Mouse (Mus musculus) adrenal gland, postnatal 0 days (tissue): ENCODE data around the gene C1ql4. TPM values are rescaled to one million over a fixed set of nuclear protein-coding genes. Genes with fewer than 3 reads are reported as not detected.

ENCODE experiments used
- microRNA-seq: library from miRNA; unstranded; fragments of <30 nt; microRNA quantifications from one replicate; pipeline ENCODE4, GENCODE M21; 2016; ENCODE audit warnings: borderline replicate concordance; ENCODE audit not compliant: insufficient number of aligned reads
- polyA plus RNA-seq: library from polyadenylated mRNA; unstranded; fragments of >200 nt; fragmentation: Nextera tagmentation; extraction: Ambion mirVana; gene quantifications from 2 replicates; pipeline ENCODE4 v1.2.1, GENCODE M21; 2015

The C1ql4 gene
- 0.19 and 0.26 TPM in 2 replicates for polyA plus RNA-seq

GRCm38 (mm10) chr15:99087253-99088075 lies at the start of gene C1ql4:
Gene C1ql4 (minus strand): TSS chr15:99087817.

GRCm38 (mm10) chr15:99125711-99126080 lies 38.1 kb upstream of the C1ql4 start, which contains the start of gene Spats2:
Gene Spats2 (plus strand): TSS chr15:99125916.

GRCm38 (mm10) chr15:99092870-99093269 lies 5.3 kb upstream of the C1ql4 start, which contains the start of gene Dnajc22:
Gene Dnajc22 (plus strand): TSS chr15:99093170.

GRCm38 (mm10) chr15:99074019-99074599 lies 13.5 kb downstream of the C1ql4 start, which contains the start of gene Troap:
Gene Troap (plus strand): TSS chr15:99074575.

GRCm38 (mm10) chr15:99055040-99055439 lies 32.6 kb downstream of the C1ql4 start, which contains the start of gene Prph:
Gene Prph (plus strand): TSS chr15:99055174.

Small RNA genes within 50 kb of the gene (microRNA-seq; reads per million reads assigned to microRNA genes)
- 1.4 reads per million for gene Mir6960

Other genes with a start within 250 kb of the C1ql4 start
- gene Kmt2d, start 216.6 kb downstream of the C1ql4 start, polyA plus RNA-seq = 5.1 and 6.8 TPM in 2 replicates
- 9.2 and 11.9 TPM in 2 replicates for gene Rhebl1, start 193.3 kb downstream of the C1ql4 start, polyA plus RNA-seq
- 2.4 and 3.1 TPM in 2 replicates for gene Dhh, start 189.3 kb downstream of the C1ql4 start, polyA plus RNA-seq
- 10.6 and 11.6 TPM in 2 replicates for gene Lmbr1l, start 169.6 kb downstream of the C1ql4 start, polyA plus RNA-seq
- gene Tuba1b, start 153.3 kb downstream of the C1ql4 start, polyA plus RNA-seq = 644 and 731 TPM in 2 replicates
- not detected in 2 replicates for gene Gm49450, start 134.3 kb downstream of the C1ql4 start, polyA plus RNA-seq
- 949 and 2,608 TPM in 2 replicates for gene Tuba1a, start 134.1 kb downstream of the C1ql4 start, polyA plus RNA-seq
- gene Tuba1c, start 57.9 kb downstream of the C1ql4 start, polyA plus RNA-seq = 86.3 and 141 TPM in 2 replicates
- gene Prph, start 32.6 kb downstream of the C1ql4 start, polyA plus RNA-seq = 69.2 and 285 TPM in 2 replicates
- gene Troap, start 13.2 kb downstream of the C1ql4 start, polyA plus RNA-seq = 5.4 and 6.5 TPM in 2 replicates
- gene Dnajc22, start 5.4 kb upstream of the C1ql4 start, polyA plus RNA-seq = 1.2 and 2.4 TPM in 2 replicates
- 15.4 and 21.1 TPM in 2 replicates for gene Spats2, start 38.1 kb upstream of the C1ql4 start, polyA plus RNA-seq
- gene Kcnh3, start 137.0 kb upstream of the C1ql4 start, polyA plus RNA-seq = 0.93 and 1.0 TPM in 2 replicates
- gene Mcrs1, start 164.1 kb upstream of the C1ql4 start, polyA plus RNA-seq = 84.0 and 84.4 TPM in 2 replicates
- 27.4 and 36.5 TPM in 2 replicates for gene Prpf40b, start 207.3 kb upstream of the C1ql4 start, polyA plus RNA-seq
- 0.95 and 1.5 TPM in 2 replicates for gene Fam186b, start 208.1 kb upstream of the C1ql4 start, polyA plus RNA-seq